Mouse (Mus musculus) myocyte (in vitro differentiated cells): ENCODE results near the gene Ank2.

ENCODE experiments used
- CEBPB ChIP-seq: IDR thresholded peaks from 2 replicates; pipeline ENCODE4 v1.6.1; 2011; ENCODE audit warnings: mild to moderate bottlenecking, moderate library complexity; ENCODE audit not compliant: poor library complexity, insufficient read depth, severe bottlenecking
- MAX ChIP-seq: IDR thresholded peaks from one replicate; pipeline ENCODE4 v1.6.1; 2011; ENCODE audit warnings: low read depth, mild to moderate bottlenecking, control low read depth
- MYOD1 ChIP-seq, 3 experiments: IDR thresholded peaks; one replicate each; pipeline ENCODE4 v1.6.1; 2011; ENCODE audit warnings: control low read depth in 2 of 3, low read depth in 2 of 3, mild to moderate bottlenecking in 2 of 3, moderate library complexity in 1 of 3; ENCODE audit not compliant: insufficient read length in 2 of 3, control insufficient read depth in 1 of 3
- POLR2A ChIP-seq: IDR thresholded peaks from one replicate; pipeline ENCODE4 v1.6.1; 2011; ENCODE audit warnings: low read depth, mild to moderate bottlenecking, control low read depth, moderate library complexity; ENCODE audit not compliant: insufficient read length
- POLR2AphosphoS2 ChIP-seq: IDR thresholded peaks from one replicate; pipeline ENCODE4 v1.6.1; 2011; ENCODE audit warnings: low read depth, control low read depth; ENCODE audit not compliant: insufficient read length
- TCF12 ChIP-seq: IDR thresholded peaks from one replicate; pipeline ENCODE4 v1.6.1; 2011; ENCODE audit warnings: mild to moderate bottlenecking, control low read depth; ENCODE audit not compliant: poor library complexity, insufficient read depth, severe bottlenecking
- TCF3 ChIP-seq: IDR thresholded peaks from one replicate; pipeline ENCODE4 v1.6.1; 2011; ENCODE audit warnings: low read depth, control low read depth; ENCODE audit not compliant: insufficient read length
- USF1 ChIP-seq: IDR thresholded peaks from one replicate; pipeline ENCODE4 v1.6.1; 2011; ENCODE audit warnings: low read depth, mild to moderate bottlenecking, control low read depth, moderate library complexity

DNA sequence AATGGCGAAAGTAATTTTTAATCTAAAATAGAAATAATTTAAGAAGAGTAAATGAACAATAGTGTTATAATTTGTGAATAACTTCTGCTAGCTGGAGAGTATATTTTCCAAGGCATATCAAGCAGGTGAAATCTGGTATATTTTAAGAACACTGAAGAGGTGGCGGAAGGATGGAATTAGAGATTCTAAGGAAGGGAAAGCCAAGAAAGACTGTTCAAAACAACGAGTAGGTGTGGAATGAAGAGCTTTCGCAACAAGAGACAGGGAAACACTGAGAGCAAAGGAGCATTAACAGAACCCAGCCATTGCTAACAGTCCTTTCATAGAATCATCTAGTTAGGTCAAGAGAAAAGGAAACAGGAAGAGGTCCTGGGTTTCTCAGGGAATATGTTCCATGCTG is 439.5 kb downstream of the Ank2 start:
- TF ChIP-seq POLR2AphosphoS2 (no peak), MAX (no peak), POLR2A (no peak), TCF12 (no peak), USF1 (no peak), MYOD1 (IDR thresholded peaks at IDR 0.05; ENCODE audit: control insufficient read depth in 1 of 3, insufficient read length in 2 of 3, low read depth in 2 of 3) (no peak), CEBPB (no peak), TCF3 (no peak)
